Mouse (Mus musculus): Measurements from ENCODE around the gene Cdhr5. TPM values are rescaled to one million over a fixed set of nuclear protein-coding genes. Genes with fewer than 3 reads are reported as not detected.
A peak's percentile ranks its signal among the peaks of the same experiment; 100 is the strongest.

The Cdhr5 gene
- polyA plus RNA-seq (2021; fragmentation: Nextera tagmentation): 0.06 TPM in 1 of 2 replicates, not detected in the other
- long read RNA-seq, experiment 1: 0 reads
- long read RNA-seq, experiment 2: 0 reads

DNA sequence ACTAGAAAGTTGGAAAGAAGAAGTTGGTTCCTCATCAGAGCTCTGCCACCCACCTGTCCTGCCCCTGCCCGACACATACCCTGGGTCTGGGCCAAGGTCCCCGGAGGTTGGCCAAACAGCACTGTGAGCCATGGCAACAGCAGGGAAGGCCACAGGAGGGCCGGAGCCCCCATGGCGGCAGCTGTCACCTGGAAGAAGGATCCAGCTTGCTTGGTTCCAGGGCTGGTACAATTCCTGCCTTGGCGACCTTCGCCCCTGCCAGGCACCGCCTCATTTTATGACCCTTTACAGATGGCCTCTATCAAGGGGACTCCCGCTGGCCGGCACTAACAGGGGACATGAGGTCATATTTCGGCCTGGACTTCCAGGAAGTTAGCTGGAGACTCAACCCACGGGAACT is at the start of gene Cdhr5:
Cdhr5 (minus strand) TSS at position 241 of the 400 bp plus-strand sequence.

DNA sequence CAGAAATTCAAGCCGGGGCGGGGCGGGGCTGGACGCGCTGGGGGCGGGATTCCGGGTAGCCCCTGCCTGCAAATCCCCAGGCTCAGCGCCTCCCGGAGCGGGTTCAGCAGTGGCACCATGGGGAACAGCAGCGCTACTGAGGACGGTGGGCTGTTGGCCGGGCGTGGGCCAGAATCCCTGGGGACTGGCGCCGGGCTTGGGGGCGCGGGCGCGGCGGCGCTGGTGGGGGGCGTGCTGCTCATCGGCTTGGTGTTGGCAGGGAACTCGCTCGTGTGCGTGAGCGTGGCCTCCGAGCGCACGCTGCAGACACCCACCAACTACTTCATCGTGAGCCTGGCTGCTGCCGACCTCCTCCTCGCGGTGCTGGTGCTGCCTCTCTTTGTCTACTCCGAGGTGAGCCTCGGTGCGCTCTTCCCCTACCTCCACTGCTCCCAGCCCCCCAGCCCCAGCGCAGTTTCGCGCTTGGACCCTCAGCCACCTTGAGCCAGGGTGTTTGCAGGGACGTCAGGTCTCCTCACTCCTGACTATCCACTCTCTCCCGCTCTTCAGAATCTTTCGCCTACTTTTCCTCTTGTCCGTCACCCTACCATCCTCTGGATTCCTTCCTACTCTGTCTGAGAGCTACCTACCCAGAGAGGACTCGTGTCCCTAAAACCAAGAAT is 15.5 kb upstream of the Cdhr5 start, which contains the start of gene Drd4:
Drd4 (plus strand) TSS at position 86 of the 662 bp plus-strand sequence.

DNA sequence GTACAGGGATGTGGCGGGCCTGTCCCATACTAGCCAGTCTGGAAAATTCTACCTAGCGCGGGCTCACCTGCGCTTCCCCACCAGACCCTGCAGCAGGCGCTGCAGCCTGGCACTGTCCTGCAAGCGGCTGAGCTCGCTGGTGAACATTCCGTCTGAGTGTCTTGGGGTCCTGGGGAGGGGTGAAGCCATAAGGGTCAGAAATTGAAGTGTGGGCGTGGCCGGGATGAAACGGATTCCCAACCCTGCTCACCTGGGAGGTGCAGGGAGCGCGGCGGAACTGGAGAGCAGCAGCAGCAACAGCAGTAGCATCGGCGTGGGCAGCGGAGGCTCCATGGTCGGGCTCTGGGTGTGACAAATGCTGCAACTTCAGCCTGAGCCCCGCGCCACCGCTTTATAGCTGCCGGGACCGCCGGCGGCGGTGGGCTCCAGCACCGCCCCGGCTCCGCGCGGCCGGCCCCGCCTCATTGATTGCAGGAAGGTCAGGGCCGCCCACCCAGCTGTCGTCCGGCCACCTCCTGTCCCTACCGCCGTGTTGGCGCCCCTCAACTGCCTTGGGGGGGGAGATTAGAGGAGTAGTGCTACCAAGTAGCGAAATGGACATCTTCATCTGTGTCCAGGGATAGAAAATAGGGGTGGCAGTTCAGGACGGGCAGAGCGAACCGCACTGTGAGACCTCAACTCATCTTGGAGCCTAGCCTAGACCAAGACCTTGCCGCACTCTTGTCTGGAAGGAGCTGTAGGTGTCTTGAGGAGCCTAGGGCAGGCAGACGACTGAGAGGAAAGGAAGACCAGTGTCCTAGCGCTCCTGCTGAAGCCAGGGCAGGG is 2.4 kb upstream of the Cdhr5 start, which contains the start of gene Sct:
Sct (minus strand) TSS at position 368 of the 825 bp plus-strand sequence.

DNA sequence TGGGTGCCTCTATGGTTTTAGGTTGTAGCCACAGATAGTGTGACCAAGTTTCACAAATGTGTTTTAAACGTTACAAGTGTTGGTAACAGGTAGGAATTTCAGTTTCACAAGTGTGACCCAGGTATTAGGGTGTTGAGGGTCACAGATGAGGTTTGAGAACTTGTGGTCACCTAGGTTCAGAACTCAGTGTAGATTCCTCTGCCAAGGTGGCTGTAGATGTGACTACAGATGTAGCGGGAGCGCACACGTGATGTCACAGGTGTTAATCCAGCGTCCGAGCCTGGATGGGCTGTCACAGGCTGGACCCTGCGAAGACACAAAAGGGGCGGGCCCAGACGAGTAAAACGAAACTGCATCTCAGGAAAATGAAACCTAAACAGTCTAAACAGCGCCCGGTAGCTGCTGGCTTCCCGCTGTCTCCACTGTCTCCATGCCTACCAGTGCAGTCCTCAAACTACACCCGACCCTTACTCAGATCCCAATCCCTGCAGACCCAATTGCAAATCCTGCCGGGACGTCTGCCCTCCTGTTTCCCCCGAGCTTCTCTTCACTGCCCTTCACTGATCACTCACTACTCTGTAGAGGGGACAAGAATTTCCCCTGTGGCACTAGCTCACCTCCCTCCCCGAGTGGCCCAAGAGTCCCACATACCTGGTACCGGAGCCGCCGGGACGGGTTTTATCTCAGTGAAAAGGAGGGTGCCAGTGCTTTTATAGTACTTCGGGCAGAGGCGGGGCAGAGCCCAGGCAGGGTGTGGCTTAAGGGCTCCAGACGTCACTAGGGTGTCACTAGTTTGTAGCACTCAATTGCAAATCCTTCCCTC is 10.6 kb downstream of the Cdhr5 start, which contains the start of gene Irf7:
Irf7 (minus strand) TSS at position 743 of the 823 bp plus-strand sequence.

DNA sequence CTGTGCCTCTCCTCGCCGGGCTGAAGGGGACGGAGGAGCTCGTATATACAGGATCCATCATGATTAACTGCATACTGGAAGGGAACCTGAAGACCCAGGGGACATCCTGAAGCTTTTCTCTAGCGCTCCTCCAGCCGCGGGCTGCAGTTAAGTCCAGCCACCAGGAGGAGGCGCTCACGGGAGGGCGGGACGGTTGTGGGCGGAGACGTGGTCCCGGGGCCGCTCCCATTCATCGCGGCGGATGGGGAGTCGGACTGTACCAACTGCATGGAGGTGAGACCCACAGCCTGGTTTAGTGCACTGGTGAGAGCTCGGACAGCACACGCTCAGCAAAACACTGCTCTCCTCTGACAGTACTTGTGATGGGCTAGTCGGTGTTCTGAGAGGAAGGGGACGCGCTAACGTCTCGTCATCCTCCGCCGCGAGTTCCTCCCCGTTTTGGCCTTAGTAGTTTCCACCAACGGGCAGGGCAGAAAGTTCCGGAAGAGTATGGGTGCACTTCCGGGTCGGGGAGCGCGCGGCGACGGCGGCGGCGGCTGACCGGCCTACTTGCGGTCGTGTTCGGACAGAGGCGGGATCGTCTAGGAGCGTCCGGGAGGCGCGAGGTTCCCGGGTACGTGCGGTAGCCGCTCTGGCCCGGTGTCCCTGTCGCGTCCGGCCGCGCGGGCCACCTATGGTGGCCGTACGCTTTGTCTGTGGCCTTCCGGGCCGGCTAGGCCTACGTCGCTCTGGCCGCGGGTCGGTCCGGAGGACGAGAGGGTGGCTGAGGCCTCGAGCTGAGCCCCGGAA is 48.1 kb downstream of the Cdhr5 start, which contains the start of gene Phrf1:
Phrf1 (plus strand) TSS at position 506 of the 789 bp plus-strand sequence.

Small RNA genes within 50 kb of the gene (microRNA-seq; reads per million reads assigned to microRNA genes)
- 164 reads per million, percentile 63 among the genes with 10 or more reads in this experiment for gene Mir210

Other genes with a start within 250 kb of the Cdhr5 start
- gene Gm17387, start 247.7 kb downstream of the Cdhr5 start, polyA plus RNA-seq (2021; fragmentation: Nextera tagmentation): not detected in 2 replicates
- gene B4galnt4, start 215.7 kb downstream of the Cdhr5 start, polyA plus RNA-seq (2021; fragmentation: Nextera tagmentation): 16.5 and 19.8 TPM in 2 replicates
- gene Pkp3, start 198.6 kb downstream of the Cdhr5 start, polyA plus RNA-seq (2021; fragmentation: Nextera tagmentation): 0.25 and 0.46 TPM in 2 replicates
- 1.5 and 1.6 TPM in 2 replicates for gene Sigirr, start 176.2 kb downstream of the Cdhr5 start, polyA plus RNA-seq (2021; fragmentation: Nextera tagmentation)
- gene Ano9, start 159.0 kb downstream of the Cdhr5 start, polyA plus RNA-seq (2021; fragmentation: Nextera tagmentation): 0.04 TPM in 1 of 2 replicates, not detected in the other
- 38.2 and 41.7 TPM in 2 replicates for gene Ptdss2, start 154.4 kb downstream of the Cdhr5 start, polyA plus RNA-seq (2021; fragmentation: Nextera tagmentation)
- gene Rnh1, start 103.9 kb downstream of the Cdhr5 start, polyA plus RNA-seq (2021; fragmentation: Nextera tagmentation): 64.0 and 68.9 TPM in 2 replicates
- 44.0 and 48.3 TPM in 2 replicates for gene Hras, start 82.8 kb downstream of the Cdhr5 start, polyA plus RNA-seq (2021; fragmentation: Nextera tagmentation)
- 3.0 and 3.7 TPM in 2 replicates for gene Lrrc56, start 82.6 kb downstream of the Cdhr5 start, polyA plus RNA-seq (2021; fragmentation: Nextera tagmentation)
- 0.19 TPM in 1 of 2 replicates, not detected in the other for gene Lmntd2, start 62.7 kb downstream of the Cdhr5 start, polyA plus RNA-seq (2021; fragmentation: Nextera tagmentation)
- gene Rassf7, start 60.9 kb downstream of the Cdhr5 start, polyA plus RNA-seq (2021; fragmentation: Nextera tagmentation): 2.4 and 2.5 TPM in 2 replicates
- gene Phrf1, start 48.0 kb downstream of the Cdhr5 start, polyA plus RNA-seq (2021; fragmentation: Nextera tagmentation): 21.3 and 23.3 TPM in 2 replicates
- 2.7 TPM in 2 replicates for gene Irf7, start 10.3 kb downstream of the Cdhr5 start, polyA plus RNA-seq (2021; fragmentation: Nextera tagmentation)
- 0.67 and 0.82 TPM in 2 replicates for gene Sct, start 2.3 kb upstream of the Cdhr5 start, polyA plus RNA-seq (2021; fragmentation: Nextera tagmentation)
- 0.09 and 0.15 TPM in 2 replicates for gene Drd4, start 15.2 kb upstream of the Cdhr5 start, polyA plus RNA-seq (2021; fragmentation: Nextera tagmentation)
- 65.4 and 72.8 TPM in 2 replicates for gene Deaf1, start 50.9 kb upstream of the Cdhr5 start, polyA plus RNA-seq (2021; fragmentation: Nextera tagmentation)
- gene Tmem80, start 51.0 kb upstream of the Cdhr5 start, polyA plus RNA-seq (2021; fragmentation: Nextera tagmentation): 32.9 and 33.3 TPM in 2 replicates
- gene Eps8l2, start 62.1 kb upstream of the Cdhr5 start, polyA plus RNA-seq (2021; fragmentation: Nextera tagmentation): 2.8 and 5.0 TPM in 2 replicates
- 301 and 321 TPM in 2 replicates for gene Taldo1, start 115.4 kb upstream of the Cdhr5 start, polyA plus RNA-seq (2021; fragmentation: Nextera tagmentation)
- 46.9 and 50.3 TPM in 2 replicates for gene Gatd1, start 137.3 kb upstream of the Cdhr5 start, polyA plus RNA-seq (2021; fragmentation: Nextera tagmentation)
- 138 and 162 TPM in 2 replicates for gene Cend1, start 152.7 kb upstream of the Cdhr5 start, polyA plus RNA-seq (2021; fragmentation: Nextera tagmentation)
- 111 and 136 TPM in 2 replicates for gene Slc25a22, start 161.1 kb upstream of the Cdhr5 start, polyA plus RNA-seq (2021; fragmentation: Nextera tagmentation)
- gene Pidd1, start 167.2 kb upstream of the Cdhr5 start, polyA plus RNA-seq (2021; fragmentation: Nextera tagmentation): 0.33 and 0.48 TPM in 2 replicates
- 2,193 and 2,396 TPM in 2 replicates for gene Rplp2, start 170.6 kb upstream of the Cdhr5 start, polyA plus RNA-seq (2021; fragmentation: Nextera tagmentation)
- gene Pnpla2, start 178.4 kb upstream of the Cdhr5 start, polyA plus RNA-seq (2021; fragmentation: Nextera tagmentation): 14.8 and 16.6 TPM in 2 replicates
- gene Cracr2b, start 184.3 kb upstream of the Cdhr5 start, polyA plus RNA-seq (2021; fragmentation: Nextera tagmentation): 2.9 and 4.7 TPM in 2 replicates
- 34.7 and 46.2 TPM in 2 replicates for gene Cd151, start 190.6 kb upstream of the Cdhr5 start, polyA plus RNA-seq (2021; fragmentation: Nextera tagmentation)
- 91.9 and 96.6 TPM in 2 replicates for gene Polr2l, start 198.3 kb upstream of the Cdhr5 start, polyA plus RNA-seq (2021; fragmentation: Nextera tagmentation)
- 27.1 and 34.9 TPM in 2 replicates for gene Tspan4, start 198.5 kb upstream of the Cdhr5 start, polyA plus RNA-seq (2021; fragmentation: Nextera tagmentation)